Mouse (Mus musculus) small intestine, adult 2 months (tissue): ENCODE results near the gene Enpp7. TPM values are rescaled to one million over a fixed set of nuclear protein-coding genes. Genes with fewer than 3 reads are reported as not detected.

ENCODE experiments used
- H3K27ac ChIP-seq: fragments of 200-500 bp; 2 replicates; pipeline ENCODE4 v1.5.1; 2012; ENCODE audit warnings: low read depth, low read length, control low read depth, inconsistent platforms; ENCODE audit not compliant: insufficient read depth
- H3K27me3 ChIP-seq: fragments of 200-500 bp; 2 replicates; pipeline ENCODE4 v1.6.1; 2012; ENCODE audit warnings: mild to moderate bottlenecking, moderate library complexity, low read length, inconsistent platforms; ENCODE audit not compliant: control insufficient read depth, insufficient read depth
- H3K36me3 ChIP-seq: fragments of 200-500 bp; 2 replicates; pipeline ENCODE4 v1.6.1; 2012; ENCODE audit warnings: mild to moderate bottlenecking, low read length, control low read depth, inconsistent platforms; ENCODE audit not compliant: control insufficient read depth, insufficient read depth
- H3K4me1 ChIP-seq: fragments of 200-500 bp; 2 replicates; pipeline ENCODE4 v1.6.1; 2012; ENCODE audit warnings: low read length, inconsistent platforms, mixed read lengths; ENCODE audit not compliant: control insufficient read depth, insufficient read depth, insufficient read length
- H3K4me3 ChIP-seq: fragments of 200-500 bp; 2 replicates; pipeline ENCODE4 v1.5.1; 2012; ENCODE audit warnings: low read depth, mild to moderate bottlenecking, control low read depth, inconsistent platforms, low read length, moderate library complexity
- CTCF ChIP-seq: fragments of 200-500 bp; IDR thresholded peaks from 2 replicates; pipeline ENCODE4 v1.5.1; 2012; ENCODE audit warnings: low read depth, mild to moderate bottlenecking, control low read depth, inconsistent platforms, low read length, moderate library complexity, mixed read lengths; ENCODE audit not compliant: insufficient replicate concordance, insufficient read length; ENCODE audit errors: extremely low read depth
- POLR2A ChIP-seq: fragments of 200-500 bp; IDR thresholded peaks from 2 replicates; pipeline ENCODE4 v1.6.1; 2012; ENCODE audit warnings: low read depth, mild to moderate bottlenecking, control low read depth, inconsistent platforms, low read length, moderate library complexity
- WGBS: fragments of 180-500 bp; shearing (Covaris S2); methylation state at CpG from one replicate; pipeline ENCODE4 v1.1.7; 2018; 5-methylcytosine and 5-hydroxymethylcytosine counted together
- polyA plus RNA-seq: library from polyadenylated mRNA; depleted of rRNA; stranded (reverse); fragments of >200 nt; gene quantifications from 2 replicates; pipeline ENCODE4 v1.2.3, GENCODE M21; 2012

Gene Enpp7
- polyA plus RNA-seq, 1 experiment = 2,214 TPM

DNA sequence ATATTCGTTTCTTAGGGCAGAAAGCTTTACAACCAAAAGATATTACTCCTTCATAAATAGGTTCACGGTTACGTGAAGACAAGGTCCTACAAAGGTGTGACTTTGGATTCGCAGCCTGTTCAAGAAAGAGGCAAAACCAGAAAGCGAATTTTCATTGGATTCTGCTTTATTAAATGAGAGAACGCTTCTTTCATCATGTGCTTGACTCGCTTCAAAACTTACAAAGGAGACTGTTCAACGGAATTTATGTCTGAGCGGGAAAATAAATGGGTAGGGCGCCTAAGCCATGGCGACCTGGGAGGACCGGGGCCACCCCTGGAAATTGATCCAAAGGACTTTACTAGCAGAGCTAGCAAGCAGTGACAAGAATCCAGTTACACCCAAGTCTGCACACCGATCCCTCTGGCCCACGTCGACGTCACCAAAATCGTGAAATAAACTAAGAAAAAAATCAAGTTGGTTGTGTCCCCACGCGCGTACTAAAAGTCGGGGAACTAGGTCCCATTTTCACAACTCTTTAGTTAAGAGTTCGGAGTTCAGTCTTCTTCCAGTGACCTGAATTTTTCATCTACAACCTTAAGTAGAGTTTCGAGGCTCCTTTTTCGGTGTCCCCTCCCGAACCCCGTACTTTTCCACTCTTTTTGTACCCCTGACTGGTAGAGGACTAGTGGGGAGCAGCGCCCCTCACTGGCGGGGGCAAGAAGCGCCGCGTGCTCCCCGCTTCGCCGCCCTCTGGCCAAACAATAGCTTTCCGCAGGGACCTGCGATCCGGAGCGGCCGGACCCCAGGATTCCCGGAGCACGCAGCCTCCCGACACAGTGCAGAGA lies 34.3 kb downstream of the Enpp7 start:
- WGBS = 3% methylated on average over 42 of the region's 42 CpGs
- H3K27ac ChIP-seq = no peak overlapping the region
- H3K4me1 ChIP-seq = peaks cover 5% of the 10 kb centered on the region
- H3K27me3 ChIP-seq = peaks cover 21% of the 10 kb centered on the region
- H3K4me3 ChIP-seq = peak overlapping the region; percentile 94
- peaks cover 3% of the 10 kb centered on the region for H3K36me3 ChIP-seq
- TF ChIP-seq POLR2A (no peak), CTCF (peak; percentile 61; the same call in 1 of the 2 replicates)

DNA sequence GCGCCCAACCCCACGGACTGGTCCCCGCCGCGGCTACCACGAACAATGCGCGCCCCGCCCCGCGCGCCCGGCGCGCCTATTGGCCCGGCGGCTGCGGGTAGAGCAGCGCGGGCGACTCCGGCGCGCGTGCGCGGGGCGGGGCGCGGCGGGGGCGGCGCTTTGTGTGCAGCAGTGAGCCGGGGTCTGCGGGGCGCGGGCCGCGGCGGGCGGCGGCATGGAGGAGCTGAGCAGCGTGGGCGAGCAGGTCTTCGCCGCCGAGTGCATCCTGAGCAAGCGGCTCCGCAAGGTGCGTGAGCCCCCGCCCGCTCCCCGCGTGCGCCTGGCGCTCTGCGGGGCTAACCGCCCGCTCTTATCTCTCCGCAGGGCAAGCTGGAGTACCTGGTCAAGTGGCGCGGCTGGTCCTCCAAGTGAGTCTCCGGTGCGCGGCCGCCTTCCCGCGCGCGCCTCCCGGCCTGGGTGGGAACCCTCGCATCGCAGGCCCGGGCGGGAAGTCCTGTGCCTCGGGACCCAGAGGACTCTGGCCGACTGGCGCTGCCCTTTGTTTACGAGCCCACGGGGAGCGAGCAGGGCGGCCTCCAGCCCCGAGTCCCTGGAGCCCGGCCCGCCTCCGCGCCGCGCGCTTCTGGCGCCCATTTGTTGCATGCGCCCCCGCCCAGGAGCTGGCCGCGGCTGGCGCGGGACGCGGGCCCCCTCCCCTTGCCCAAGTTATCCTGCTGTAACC lies 35.1 kb downstream of the Enpp7 start, which contains the start of gene Cbx2:
Cbx2 (plus strand) TSS at position 68 of the 721 bp plus-strand sequence.
- no peak within 1 kb of the TSS for H3K27ac ChIP-seq
- H3K4me1 ChIP-seq = peaks cover 5% of the 10 kb centered on the region
- TF ChIP-seq POLR2A (no peak; the same call in 1 of the 2 replicates), CTCF (no peak)
- peaks cover 8% of the 10 kb centered on the region for H3K36me3 ChIP-seq
- H3K27me3 ChIP-seq = peaks cover 21% of the 10 kb centered on the region
- WGBS = under 1% methylated on average over 93 of the region's 99 CpGs
- peak within 1 kb of the TSS; percentile 94 for H3K4me3 ChIP-seq

DNA sequence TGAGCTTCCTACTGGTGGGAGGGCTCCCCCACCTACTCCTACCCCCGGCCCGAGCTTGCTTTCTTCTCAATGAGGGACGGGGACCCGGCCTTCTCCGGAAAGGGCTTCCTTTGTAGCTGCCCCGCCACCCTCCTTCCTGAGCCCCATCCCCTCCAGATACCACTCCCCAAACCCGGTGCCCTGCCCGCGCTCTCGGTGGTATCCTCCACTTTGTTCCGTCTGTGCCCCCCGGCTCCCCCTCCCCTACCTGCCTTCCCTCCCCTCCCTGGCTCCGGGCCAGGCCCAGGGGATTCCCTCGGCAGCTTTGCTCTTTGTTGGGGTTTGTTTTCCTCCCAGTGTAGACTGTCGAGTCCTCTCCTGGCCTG lies 35.6 kb downstream of the Enpp7 start:
- Histone ChIP-seq H3K36me3 (peaks cover 14% of the 10 kb centered on the region), H3K27ac (no peak overlapping the region), H3K4me1 (peaks cover 5% of the 10 kb centered on the region), H3K27me3 (peaks cover 21% of the 10 kb centered on the region), H3K4me3 (peak overlapping the region; percentile 94)
- TF ChIP-seq POLR2A (no peak), CTCF (no peak)
- WGBS = under 1% methylated on average over 15 of the region's 15 CpGs

DNA sequence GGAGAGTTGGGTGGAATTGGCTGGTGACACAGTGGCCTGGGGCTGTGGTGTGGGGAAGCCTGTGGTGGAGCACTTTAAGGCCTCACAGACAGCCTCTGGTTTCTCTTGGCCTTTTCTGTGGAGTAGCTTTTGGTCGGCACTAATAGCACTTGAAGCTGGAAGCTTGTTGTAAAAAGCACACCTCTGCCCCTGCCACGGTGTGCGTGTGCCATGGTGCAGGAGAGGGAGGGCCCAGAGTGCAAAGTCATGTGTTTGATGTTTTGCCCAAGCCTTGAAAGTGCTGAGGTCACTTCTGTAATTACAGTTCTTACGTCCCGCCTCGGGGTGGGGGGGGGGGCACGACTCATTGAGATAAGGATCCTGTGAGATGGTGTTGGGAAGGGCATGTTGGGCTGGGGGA lies 36.3 kb downstream of the Enpp7 start:
- Histone ChIP-seq H3K36me3 (peaks cover 16% of the 10 kb centered on the region), H3K27me3 (peaks cover 21% of the 10 kb centered on the region), H3K27ac (no peak overlapping the region), H3K4me3 (peak overlapping the region; percentile 94), H3K4me1 (peaks cover 5% of the 10 kb centered on the region)
- no peak for TF ChIP-seq CTCF
- no peak for TF ChIP-seq POLR2A
- 14% methylated on average over 7 of the region's 7 CpGs for WGBS

DNA sequence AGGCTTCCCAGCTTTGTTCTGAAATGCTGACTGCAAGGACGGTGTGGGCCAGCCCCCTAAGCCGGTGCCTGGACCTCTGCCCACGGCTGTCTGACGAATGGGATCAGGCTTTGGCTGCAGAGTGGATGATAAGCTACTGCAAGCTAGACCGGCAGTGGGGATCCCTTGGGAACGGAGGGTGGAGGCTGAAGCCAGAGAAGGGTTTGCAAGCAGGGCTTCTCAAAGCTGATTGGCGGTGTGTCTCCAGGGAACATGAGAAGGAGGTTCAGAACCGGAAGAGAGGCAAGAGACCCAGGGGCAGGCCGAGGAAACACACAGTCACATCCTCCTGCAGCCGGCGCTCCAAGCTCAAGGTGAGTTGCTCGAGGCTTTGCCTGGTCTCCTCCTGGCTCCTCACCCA lies 38.2 kb downstream of the Enpp7 start:
- Histone ChIP-seq H3K27ac (no peak overlapping the region), H3K27me3 (peaks cover 13% of the 10 kb centered on the region), H3K36me3 (peaks cover 17% of the 10 kb centered on the region), H3K4me3 (no peak overlapping the region), H3K4me1 (peaks cover 5% of the 10 kb centered on the region)
- WGBS = 77% methylated on average over 12 of the region's 12 CpGs
- TF ChIP-seq POLR2A (no peak), CTCF (no peak)

DNA sequence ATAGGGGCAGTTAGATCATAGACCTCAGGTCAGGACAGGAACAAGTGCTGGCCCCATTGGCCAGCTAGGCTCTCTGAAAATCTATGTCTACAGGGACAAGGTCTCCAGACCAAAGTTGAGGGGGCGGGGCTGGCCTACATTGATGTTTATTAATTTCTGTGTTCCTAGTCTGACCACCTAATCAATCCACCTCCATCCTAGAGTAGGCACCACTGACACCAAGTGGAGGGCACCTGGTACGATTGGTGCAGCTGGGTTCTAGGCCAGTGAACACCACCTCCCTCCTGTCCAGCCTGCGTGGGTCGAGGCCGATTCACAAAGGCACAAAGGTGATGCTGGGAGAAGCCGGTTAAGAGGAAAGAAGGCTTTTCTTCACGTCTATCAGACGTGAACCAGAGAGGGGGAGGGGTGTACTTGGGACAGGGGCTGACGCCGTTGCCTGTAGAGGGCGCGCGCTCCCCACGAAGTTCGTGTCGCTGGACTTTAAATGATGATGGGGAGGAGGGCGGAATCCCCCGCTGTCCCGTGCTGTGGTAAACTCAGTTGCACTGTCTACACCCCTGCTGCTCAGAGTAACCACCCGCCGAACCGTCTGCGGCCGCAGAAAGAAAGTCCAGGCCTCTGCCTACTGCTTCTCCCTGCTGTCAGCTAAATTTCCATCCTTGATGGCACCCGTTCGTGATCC lies 46.0 kb downstream of the Enpp7 start:
- H3K27me3 ChIP-seq = peaks cover 30% of the 10 kb centered on the region
- H3K4me1 ChIP-seq = peaks cover 8% of the 10 kb centered on the region
- H3K4me3 ChIP-seq = peak overlapping the region; percentile 21
- WGBS = 4% methylated on average over 26 of the region's 26 CpGs
- peaks cover 6% of the 10 kb centered on the region; the same call in 1 of the 2 replicates for H3K36me3 ChIP-seq
- H3K27ac ChIP-seq = no peak overlapping the region
- TF ChIP-seq CTCF = peak; percentile 87
- TF ChIP-seq POLR2A = no peak
